8 mouse cellular contexts compared by ENCODE assay signal in genomic region chr5:90286559-90286958, GRCm38 (mm10).
A peak's percentile ranks its signal among the peaks of the same experiment; 100 is the strongest.
DNase-seq lines count a peak whose midpoint lies in the region; ATAC-seq and TF ChIP-seq lines count a peak whose summit lies in the region.

No protein-coding gene starts in this region.

- no peak for TF ChIP-seq POLR2A in thymus, adult 2 months (IDR thresholded peaks at IDR 0.05; ENCODE audit: control insufficient read depth, extremely low read depth, insufficient read depth, low read length, poor library complexity)

- TF ChIP-seq CTCF in thymus, adult 2 months (IDR thresholded peaks at IDR 0.05; ENCODE audit: borderline replicate concordance, control insufficient read depth, extremely low read depth, insufficient read depth, low read length, poor library complexity) = no peak

- H3K9me3 ChIP-seq in hindbrain, embryonic 10.5 days = no peaks in the 10 kb centered on the region
- H3K9me3 ChIP-seq in hindbrain, embryonic 16.5 days (ENCODE audit: control insufficient read depth, low read length) = no peaks in the 10 kb centered on the region
- no peaks in the 10 kb centered on the region for H3K9me3 ChIP-seq in embryonic facial prominence, embryonic 10.5 days

- no peak overlapping the region for H3K9ac ChIP-seq in hindbrain, embryonic 16.5 days (ENCODE audit: low read depth, low read length)

- H3K36me3 ChIP-seq in hindbrain, embryonic 10.5 days = peaks cover 95% of the 10 kb centered on the region
- H3K36me3 ChIP-seq in hindbrain, embryonic 16.5 days (ENCODE audit: control insufficient read depth, insufficient read depth, low read length) = peaks cover 38% of the 10 kb centered on the region
- H3K36me3 ChIP-seq in embryonic facial prominence, embryonic 10.5 days (replicated peaks) = peaks cover 95% of the 10 kb centered on the region
- peaks cover 68% of the 10 kb centered on the region for H3K36me3 ChIP-seq in thymus, adult 2 months (ENCODE audit: control insufficient read depth, insufficient read depth, low read length)

- no peaks in the 10 kb centered on the region for H3K27me3 ChIP-seq in hindbrain, embryonic 10.5 days (ENCODE audit: insufficient read depth, poor library complexity, severe bottlenecking)
- H3K27me3 ChIP-seq in hindbrain, embryonic 16.5 days (replicated peaks; ENCODE audit: control insufficient read depth, insufficient read depth, low read length) = no peaks in the 10 kb centered on the region
- no peaks in the 10 kb centered on the region for H3K27me3 ChIP-seq in embryonic facial prominence, embryonic 10.5 days (replicated peaks; ENCODE audit: low read depth, poor library complexity, severe bottlenecking)
- H3K27me3 ChIP-seq in thymus, adult 2 months (ENCODE audit: control insufficient read depth, insufficient read depth, low read length) = no peaks in the 10 kb centered on the region

- no peak overlapping the region for H3K27ac ChIP-seq in hindbrain, embryonic 10.5 days
- no peak overlapping the region for H3K27ac ChIP-seq in hindbrain, embryonic 16.5 days (ENCODE audit: low read depth, low read length)
- H3K27ac ChIP-seq in embryonic facial prominence, embryonic 10.5 days (replicated peaks) = no peak overlapping the region
- H3K27ac ChIP-seq in thymus, adult 2 months (ENCODE audit: control insufficient read depth, insufficient read depth, low read length) = no peak overlapping the region

- WGBS in hindbrain, embryonic 10.5 days = 81% methylated on average over 2 of the region's 2 CpGs
- WGBS in hindbrain, embryonic 16.5 days = 74% methylated on average over 2 of the region's 2 CpGs
- WGBS in embryonic facial prominence, embryonic 10.5 days = 84% methylated on average over 2 of the region's 2 CpGs
- whole genome bisulfite sequencing in thymus, adult 2 months = 81% methylated on average over 2 of the region's 2 CpGs

- H3K4me2 ChIP-seq in hindbrain, embryonic 16.5 days (ENCODE audit: low read length) = no peak overlapping the region

- ATAC-seq in hindbrain, embryonic 16.5 days = no peak
- ATAC-seq in frontal cortex, adult (ENCODE audit: low TSS enrichment) = no peak

- H3K4me1 ChIP-seq in hindbrain, embryonic 10.5 days (replicated peaks) = no peaks in the 10 kb centered on the region
- no peaks in the 10 kb centered on the region for H3K4me1 ChIP-seq in hindbrain, embryonic 16.5 days (ENCODE audit: control insufficient read depth, insufficient read depth, low read depth, low read length)
- no peaks in the 10 kb centered on the region for H3K4me1 ChIP-seq in embryonic facial prominence, embryonic 10.5 days
- no peaks in the 10 kb centered on the region for H3K4me1 ChIP-seq in thymus, adult 2 months (replicated peaks; ENCODE audit: control insufficient read depth, insufficient read depth, low read length)

- H3K4me3 ChIP-seq in hindbrain, embryonic 10.5 days = no peak overlapping the region
- H3K4me3 ChIP-seq in hindbrain, embryonic 16.5 days (ENCODE audit: low read length) = no peak overlapping the region
- no peak overlapping the region for H3K4me3 ChIP-seq in embryonic facial prominence, embryonic 10.5 days
- H3K4me3 ChIP-seq in thymus, adult 2 months (ENCODE audit: control insufficient read depth, insufficient read depth, low read length) = no peak overlapping the region

- peak; percentile 7 for DNase-seq in hindbrain, embryonic 10.5 days (ENCODE audit: low spot score)
- peak; percentile 67 to 69 for DNase-seq in B cell, adult 2 months
- peak; percentile 22 for DNase-seq in MN1 (ENCODE audit: low spot score)
- DNase-seq in embryonic facial prominence, embryonic 10.5 days (ENCODE audit: low spot score) = peak; percentile 33
- DNase-seq in lung, adult 18-20 months = peak; percentile 24 to 33
- peak; percentile 62 for DNase-seq in thymus, adult 2 months

Comparison
In these comparisons a context has a peak if more than half of its experiments do, and no peak if none do; other contexts are left out.
1. DNase-seq: peak in every context shown above with its lines; median percentile 68 in B cell, adult 2 months; 62 in thymus, adult 2 months; 33 in embryonic facial prominence, embryonic 10.5 days; 28 in lung, adult 18-20 months; 22 in MN1; 7 in hindbrain, embryonic 10.5 days.